Mouse (Mus musculus) large intestine, adult 2 months (tissue): ENCODE measurements around the gene Ncapd2. TPM values are rescaled to one million over a fixed set of nuclear protein-coding genes. Genes with fewer than 3 reads are reported as not detected.
"Not testable (repeated sequence)": the region's sequence is repeated elsewhere in the genome, so short reads cannot be mapped to it uniquely, and the experiment has no call there.

Source experiments
- DNase-seq: peaks from one replicate; pipeline ENCODE4 v3.0.0-alpha.2; 2012; ENCODE audit warnings: low read depth, low spot score
- WGBS: fragments of 180-500 bp; shearing (Covaris S2); methylation state at CpG from one replicate; pipeline ENCODE4 v1.1.7; 2018; 5-methylcytosine and 5-hydroxymethylcytosine counted together
- polyA plus RNA-seq: library from polyadenylated mRNA; depleted of rRNA; stranded (reverse); fragments of >200 nt; gene quantifications from 2 replicates; pipeline ENCODE4 v1.2.3, GENCODE M21; 2012

Ncapd2 gene
- polyA plus RNA-seq, 1 experiment, result 101 TPM

GRCm38 (mm10) chr6:125166861-125167650 lies 24.4 kb downstream of the Ncapd2 start:
- WGBS, result 16% methylated on average over 10 of the region's 10 CpGs

GRCm38 (mm10) chr6:125166051-125166751 lies 25.3 kb downstream of the Ncapd2 start, which contains the start of gene Gapdh:
Gapdh (minus strand) TSS chr6:125166467.
- under 1% methylated on average over 18 of the region's 18 CpGs for WGBS
- peak; percentile 77 for DNase-seq

More at GRCm38 (mm10) chr6:125166861-125167650, 24.4 kb downstream of the Ncapd2 start:
- no peak for DNase-seq

GRCm38 (mm10) chr6:125165328-125165891 lies 26.1 kb downstream of the Ncapd2 start:
- peak; percentile 78 for DNase-seq
- WGBS, result under 1% methylated on average over 35 of the region's 36 CpGs

- DNase-seq, result no peak
- WGBS, result under 1% methylated on average over 39 of the region's 39 CpGs
These were observed 26.7 kb downstream of the Ncapd2 start for GRCm38 (mm10) chr6:125164672-125165327.

GRCm38 (mm10) chr6:125163801-125164657 lies 27.5 kb downstream of the Ncapd2 start:
- DNase-seq, result no peak
- WGBS, result 4% methylated on average over 20 of the region's 20 CpGs

GRCm38 (mm10) chr6:125162615-125163305 lies 28.7 kb downstream of the Ncapd2 start:
- DNase-seq, result not testable (repeated sequence)
- WGBS, result 67% methylated on average over 13 of the region's 16 CpGs

- WGBS, result 6% methylated on average over 4 of the region's 5 CpGs
- DNase-seq, result not testable (repeated sequence)
These were observed 29.5 kb downstream of the Ncapd2 start for GRCm38 (mm10) chr6:125161971-125162370.

GRCm38 (mm10) chr6:125160854-125161760 lies 30.4 kb downstream of the Ncapd2 start:
- 14% methylated on average over 22 of the region's 22 CpGs for WGBS
- DNase-seq, result peak; percentile 63

GRCm38 (mm10) chr6:125160558-125160853 lies 31.0 kb downstream of the Ncapd2 start:
- DNase-seq, result no peak
- WGBS, result 72% methylated on average over 10 of the region's 10 CpGs

- 87% methylated on average over 7 of the region's 7 CpGs for WGBS
- no peak for DNase-seq
These were observed 31.5 kb downstream of the Ncapd2 start for GRCm38 (mm10) chr6:125159773-125160557.

- 81% methylated on average over 15 of the region's 15 CpGs for WGBS
- no peak for DNase-seq
These were observed 32.5 kb downstream of the Ncapd2 start for GRCm38 (mm10) chr6:125158944-125159492.

GRCm38 (mm10) chr6:125156903-125157614 lies 34.4 kb downstream of the Ncapd2 start:
- no peak for DNase-seq
- 73% methylated on average over 7 of the region's 7 CpGs for WGBS

GRCm38 (mm10) chr6:125156491-125156890 lies 35.0 kb downstream of the Ncapd2 start:
- WGBS, result 81% methylated on average over 3 of the region's 3 CpGs
- no peak for DNase-seq

- DNase-seq, result no peak
- 47% methylated on average over 8 of the region's 8 CpGs for WGBS
These were observed 36.2 kb downstream of the Ncapd2 start for GRCm38 (mm10) chr6:125155262-125155661.

- no peak for DNase-seq
These were observed 37.0 kb downstream of the Ncapd2 start for GRCm38 (mm10) chr6:125154550-125154949.

GRCm38 (mm10) chr6:125153682-125154081 lies 37.8 kb downstream of the Ncapd2 start:
- no peak for DNase-seq
- WGBS, result 91% methylated on average over 4 of the region's 4 CpGs
